Mouse (Mus musculus) CH12.LX (cell line): ENCODE data around the gene Myh9. TPM values are rescaled to one million over a fixed set of nuclear protein-coding genes. Genes with fewer than 3 reads are reported as not detected.

Experiments used
- DNase-seq: peaks from one replicate; pipeline ENCODE4 v3.0.0-alpha.2; 2013; ENCODE audit errors: extremely low read depth
- H3K27ac ChIP-seq: 2 replicates; pipeline ENCODE4 v1.5.1; 2012; ENCODE audit warnings: low read depth, mild to moderate bottlenecking, control low read depth, moderate library complexity; ENCODE audit not compliant: insufficient read depth
- H3K27me3 ChIP-seq: replicated peaks from 2 replicates; pipeline ENCODE3; 2012; ENCODE audit warnings: inconsistent platforms
- H3K36me3 ChIP-seq, 2 experiments: replicated peaks in 1 of 2; 2 replicates each; pipeline versions ENCODE3 to v1.6.1; 2012; ENCODE audit warnings: inconsistent platforms in 1 of 2, low read length in 1 of 2, mild to moderate bottlenecking in 1 of 2, mixed read lengths in 1 of 2, moderate library complexity in 1 of 2; ENCODE audit not compliant: control insufficient read depth in 1 of 2, insufficient read depth in 1 of 2
- H3K4me1 ChIP-seq, 2 experiments: 2 replicates each; pipeline ENCODE4 v1.6.1; 2012; ENCODE audit warnings: inconsistent platforms in 1 of 2, moderate library complexity in 1 of 2; ENCODE audit not compliant: insufficient read depth in 2 of 2, control insufficient read depth in 1 of 2
- H3K4me2 ChIP-seq: 2 replicates; pipeline ENCODE4 v1.6.1; 2012; ENCODE audit warnings: low read depth, mild to moderate bottlenecking, control low read depth; ENCODE audit not compliant: poor library complexity, insufficient read depth, severe bottlenecking
- H3K4me3 ChIP-seq, 3 experiments: fragments of 150-350 bp in 1 of 3; sonication (generic) in 1 of 3; replicated peaks in 1 of 3; 2 replicates each; pipeline versions ENCODE3 to v1.5.1; 2011 to 2012; ENCODE audit warnings: low read depth in 2 of 3, low read length in 2 of 3, mild to moderate bottlenecking in 2 of 3, moderate library complexity in 2 of 3, control low read depth in 1 of 3, improper control_type of control experiment in 1 of 3, inconsistent platforms in 1 of 3, mixed read lengths in 1 of 3; ENCODE audit not compliant: poor library complexity in 1 of 3
- H3K79me2 ChIP-seq: replicated peaks from 2 replicates; pipeline ENCODE4 v1.6.1; 2012; ENCODE audit warnings: mild to moderate bottlenecking, moderate library complexity; ENCODE audit not compliant: control insufficient read depth, poor library complexity, insufficient read depth, severe bottlenecking; ENCODE audit errors: extremely low read depth
- H3K9ac ChIP-seq: 2 replicates; pipeline ENCODE4 v1.6.1; 2012; ENCODE audit warnings: low read depth, mild to moderate bottlenecking, control low read depth, moderate library complexity; ENCODE audit not compliant: insufficient read depth
- H3K9me3 ChIP-seq: replicated peaks from 2 replicates; pipeline ENCODE3; 2012; ENCODE audit warnings: low read length, inconsistent platforms, mixed read lengths
- CHD1 ChIP-seq: IDR thresholded peaks from 2 replicates; pipeline ENCODE4 v1.6.1; 2012; ENCODE audit warnings: low read depth, low read length, improper control_type of control experiment, inconsistent platforms
- CTCF ChIP-seq, 2 experiments: IDR thresholded peaks in 1 of 2; conservative IDR thresholded peaks in 1 of 2; 2 replicates each; pipeline ENCODE4 v1.5.1; 2011 to 2012; ENCODE audit warnings: low read depth in 2 of 2, low read length in 2 of 2, improper control_type of control experiment in 1 of 2, inconsistent platforms in 1 of 2, mild to moderate bottlenecking in 1 of 2, moderate library complexity in 1 of 2
- E2F4 ChIP-seq: IDR thresholded peaks from 2 replicates; pipeline ENCODE4 v1.6.1; 2011; ENCODE audit warnings: low read depth, low read length, improper control_type of control experiment; ENCODE audit not compliant: insufficient replicate concordance
- ELF1 ChIP-seq: IDR thresholded peaks from 2 replicates; pipeline ENCODE4 v1.6.1; 2014; ENCODE audit warnings: low read depth, mild to moderate bottlenecking, inconsistent platforms, low read length, improper control_type of control experiment
- JUN ChIP-seq: IDR thresholded peaks from 2 replicates; pipeline ENCODE4 v1.6.1; 2011; ENCODE audit warnings: low read depth, mild to moderate bottlenecking, low read length, improper control_type of control experiment, moderate library complexity; ENCODE audit not compliant: insufficient read depth
- MAX ChIP-seq: IDR thresholded peaks from 2 replicates; pipeline ENCODE4 v1.6.1; 2011; ENCODE audit warnings: low read length, improper control_type of control experiment
- MEF2A ChIP-seq: IDR thresholded peaks from 2 replicates; pipeline ENCODE4 v1.6.1; 2014; ENCODE audit warnings: low read depth, mild to moderate bottlenecking, inconsistent platforms, low read length, improper control_type of control experiment, borderline replicate concordance
- PAX5 ChIP-seq: IDR thresholded peaks from 2 replicates; pipeline ENCODE4 v1.6.1; 2012; ENCODE audit warnings: low read length, inconsistent platforms, mixed read lengths
- RCOR1 ChIP-seq: conservative IDR thresholded peaks from 2 replicates; pipeline ENCODE4 v1.6.1; 2012; ENCODE audit warnings: low read depth, mild to moderate bottlenecking, inconsistent platforms, low read length, improper control_type of control experiment
- SIN3A ChIP-seq: IDR thresholded peaks from 2 replicates; pipeline ENCODE4 v1.6.1; 2012; ENCODE audit warnings: low read length, improper control_type of control experiment, inconsistent platforms
- SMC3 ChIP-seq: IDR thresholded peaks from 2 replicates; pipeline ENCODE4 v1.6.1; 2011; ENCODE audit warnings: low read depth, low read length, improper control_type of control experiment
- UBTF ChIP-seq: IDR thresholded peaks from 2 replicates; pipeline ENCODE4 v1.6.1; 2012; ENCODE audit warnings: low read depth, mild to moderate bottlenecking, inconsistent platforms, low read length, improper control_type of control experiment, moderate library complexity
- ZC3H11A ChIP-seq: IDR thresholded peaks from 2 replicates; pipeline ENCODE4 v1.6.1; 2012; ENCODE audit warnings: low read depth, mild to moderate bottlenecking, inconsistent platforms, low read length, improper control_type of control experiment
- ZNF384 ChIP-seq: IDR thresholded peaks from 2 replicates; pipeline ENCODE4 v1.6.1; 2012; ENCODE audit warnings: low read depth, low read length, improper control_type of control experiment, inconsistent platforms
- dilution Hi-C: fragments of 300-500 bp; cut with MboI; formaldehyde crosslinking; loops from 2 replicates; pipeline ENCODE4 v1.14.3; 2020; ENCODE audit warnings: low sequenced_read_pairs; ENCODE audit not compliant: extremely low pct_unique_long_range_greater_than_20kb, extremely low pct_ligation_motif_present
- in situ Hi-C: fragments of 300-500 bp; cut with MboI; formaldehyde crosslinking; loops from 3 replicates; pipeline ENCODE4 v1.14.3; 2019; ENCODE audit warnings: low sequenced_read_pairs, low pct_ligation_motif_present, low pct_unique_long_range_greater_than_20kb, mixed read lengths
- polyA plus RNA-seq: library from polyadenylated mRNA; unstranded; fragments of >175 nt; gene quantifications from 2 replicates; pipeline ENCODE4 v1.2.1, GENCODE M21; 2012; ENCODE audit warnings: low read depth; ENCODE audit not compliant: insufficient read length
- total RNA-seq, 2 experiments: library from RNA; depleted of rRNA; stranded (reverse); fragments of 300-350 nt in 1 of 2; fragments of >200 nt in 1 of 2; gene quantifications; 2 replicates each; pipeline ENCODE4 v1.2.3; 2012 to 2014

Gene Myh9
- total and polyA plus RNA-seq, 3 experiments, result 43.8 to 165 (median 146) TPM

- Histone ChIP-seq H3K79me2 (no peaks in the 10 kb centered on the region), H3K36me3 (no peaks in the 10 kb centered on the region)
These were observed 41.1 kb upstream of the Myh9 start for GRCm38 (mm10) chr15:77882797-77883696.

GRCm38 (mm10) chr15:77882297-77882696, 40.3 kb upstream of the Myh9 start:
- Histone ChIP-seq H3K4me2 (no peak overlapping the region), H3K27me3 (peaks cover 2% of the 10 kb centered on the region), H3K9me3 (no peaks in the 10 kb centered on the region), H3K9ac (no peak overlapping the region), H3K4me3 (no peak overlapping the region), H3K36me3 (no peaks in the 10 kb centered on the region), H3K4me1 (peaks cover 6 to 32% of the 10 kb centered on the region in 2 experiments)
- in situ Hi-C loops (no loop called here), dilution Hi-C loops (no loop called here)
- no peak for DNase-seq
- TF ChIP-seq JUN, result no peak
- TF ChIP-seq CTCF (conservative IDR thresholded peaks at IDR 0.05 in 1 of 2, IDR thresholded peaks at IDR 0.05 in 1 of 2; ENCODE audit: low read depth in 2 of 2, low read length in 2 of 2), result no peak
- TF ChIP-seq MAX, result no peak
- no peak for TF ChIP-seq CHD1
- no peak for TF ChIP-seq SMC3
- TF ChIP-seq E2F4, result no peak
- TF ChIP-seq SIN3A, result no peak
- TF ChIP-seq ZC3H11A, result no peak
- TF ChIP-seq RCOR1, result no peak
- TF ChIP-seq, all 38 proteins: peak for 0
- H3K27ac ChIP-seq, result no peak overlapping the region
- no peaks in the 10 kb centered on the region for H3K79me2 ChIP-seq

More at GRCm38 (mm10) chr15:77882797-77883696, 41.1 kb upstream of the Myh9 start:
- H3K4me3 ChIP-seq, result no peak overlapping the region
- peaks cover 2% of the 10 kb centered on the region for H3K27me3 ChIP-seq
- no peak overlapping the region for H3K9ac ChIP-seq
- TF ChIP-seq MEF2A, result no peak
- DNase-seq, result no peak
- no peak overlapping the region for H3K4me2 ChIP-seq
- dilution Hi-C loops, result no loop called here
- no peak overlapping the region for H3K27ac ChIP-seq
- peaks cover 5 to 31% of the 10 kb centered on the region in 2 experiments; a peak in 3 of 4 replicates for H3K4me1 ChIP-seq
- H3K9me3 ChIP-seq, result no peaks in the 10 kb centered on the region
- in situ Hi-C loops, result no loop called here

- Histone ChIP-seq H3K79me2 (no peaks in the 10 kb centered on the region), H3K4me2 (no peak overlapping the region), H3K4me3 (no peak overlapping the region), H3K27me3 (peaks cover 2% of the 10 kb centered on the region), H3K27ac (no peak overlapping the region), H3K4me1 (peaks cover 3 to 28% of the 10 kb centered on the region in 2 experiments; a peak in 3 of 4 replicates), H3K9ac (no peak overlapping the region), H3K9me3 (no peaks in the 10 kb centered on the region), H3K36me3 (no peaks in the 10 kb centered on the region)
- DNase-seq, result no peak
- no peak for TF ChIP-seq UBTF
- TF ChIP-seq ELF1, result no peak
- no peak for TF ChIP-seq ZNF384
- TF ChIP-seq PAX5, result no peak
- TF ChIP-seq MEF2A, result no peak
- in situ Hi-C loops (no loop called here), dilution Hi-C loops (no loop called here)
These were observed 39.7 kb upstream of the Myh9 start for GRCm38 (mm10) chr15:77881698-77882097.
